Mouse (Mus musculus) embryonic facial prominence, embryonic 11.5 days (tissue): Measurements from ENCODE around the gene Mien1. TPM values are rescaled to one million over a fixed set of nuclear protein-coding genes. Genes with fewer than 3 reads are reported as not detected.

Source experiments
- ATAC-seq: fragments of 200-750 bp; cut with Nextera tagmentation; replicated peaks from 2 replicates; pipeline ENCODE4 v1.8.0; 2017; ENCODE audit warnings: low read depth; ENCODE audit not compliant: insufficient number of reproducible peaks, low FRiP score, low TSS enrichment
- DNase-seq: peaks from one replicate; pipeline ENCODE4 v3.0.0-alpha.2; 2015; ENCODE audit warnings: low spot score
- H3K27ac ChIP-seq: fragments of 300-500 bp; sonication (generic); replicated peaks from 2 replicates; pipeline ENCODE4 v1.5.1; 2014; ENCODE audit warnings: mild to moderate bottlenecking, low read depth, low read length, control low read depth
- H3K27me3 ChIP-seq: fragments of 300-500 bp; sonication (generic); 2 replicates; pipeline ENCODE4 v1.6.1; 2014; ENCODE audit warnings: mild to moderate bottlenecking, low read length, moderate library complexity, mixed read lengths; ENCODE audit not compliant: control insufficient read depth, insufficient read depth
- H3K36me3 ChIP-seq: fragments of 300-500 bp; sonication (generic); replicated peaks from 2 replicates; pipeline ENCODE4 v1.6.1; 2014; ENCODE audit warnings: low read depth, mild to moderate bottlenecking, low read length, moderate library complexity, mixed read lengths; ENCODE audit not compliant: control insufficient read depth, insufficient read depth
- H3K4me1 ChIP-seq: fragments of 300-500 bp; sonication (generic); 2 replicates; pipeline ENCODE4 v1.6.1; 2014; ENCODE audit warnings: low read length, mixed read lengths; ENCODE audit not compliant: control insufficient read depth, insufficient read depth
- H3K4me2 ChIP-seq: fragments of 300-500 bp; sonication (generic); 2 replicates; pipeline ENCODE4 v1.6.1; 2014; ENCODE audit warnings: low read depth, mild to moderate bottlenecking, control low read depth, low read length, moderate library complexity
- H3K4me3 ChIP-seq: fragments of 300-500 bp; sonication (generic); 2 replicates; pipeline ENCODE4 v1.5.1; 2014; ENCODE audit warnings: low read depth, low read length, control low read depth
- H3K9ac ChIP-seq: fragments of 300-500 bp; sonication (generic); replicated peaks from 2 replicates; pipeline ENCODE4 v1.6.1; 2014; ENCODE audit warnings: mild to moderate bottlenecking, control low read depth, low read length
- H3K9me3 ChIP-seq: fragments of 300-500 bp; sonication (generic); replicated peaks from 2 replicates; pipeline ENCODE4 v1.6.1; 2016; ENCODE audit warnings: mild to moderate bottlenecking, low read length, inconsistent platforms, mixed read lengths; ENCODE audit not compliant: control insufficient read depth
- WGBS: fragments of 180-500 bp; shearing (Covaris S2); extraction: QIAGEN DNeasy Blood & Tissue Kit; methylation state at CpG from one replicate; pipeline ENCODE4 v1.1.7; 2014; 5-methylcytosine and 5-hydroxymethylcytosine counted together
- polyA plus RNA-seq: library from polyadenylated mRNA; unstranded; fragments of >200 nt; fragmentation: Nextera tagmentation; extraction: Ambion mirVana; gene quantifications from 2 replicates; pipeline ENCODE4 v1.2.1, GENCODE M21; 2014

The Mien1 gene
- polyA plus RNA-seq, 1 experiment from 2014 or later = 89.3 TPM

DNA sequence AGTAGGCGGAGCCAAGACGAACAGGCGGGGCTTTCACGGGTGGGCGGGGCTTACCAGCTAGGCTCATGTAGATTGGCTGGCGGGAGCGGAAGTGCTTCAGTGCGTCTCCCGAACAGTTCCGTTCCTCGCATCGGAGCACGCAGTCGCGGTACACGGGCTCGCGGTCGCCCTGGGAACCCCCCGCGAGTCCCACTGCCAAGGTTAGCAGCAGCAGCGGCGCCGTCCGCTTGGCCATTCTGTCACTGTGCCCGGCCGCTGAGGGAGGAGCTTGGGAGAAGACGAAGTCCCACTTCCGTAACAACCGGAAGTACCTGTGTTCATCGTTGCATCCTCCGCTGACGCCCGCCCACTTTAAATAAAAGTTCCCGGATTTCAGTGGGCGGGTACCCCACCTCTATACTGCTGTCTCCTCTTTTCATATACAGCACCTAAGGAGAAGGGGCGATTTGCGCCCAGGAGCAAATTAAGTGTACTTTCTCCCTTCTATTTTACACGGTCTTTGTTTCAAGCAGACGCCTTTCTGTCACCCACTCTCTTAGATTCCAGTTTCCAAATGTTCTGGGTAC lies 38.5 kb downstream of the Mien1 start, which contains the start of gene Pgap3:
Gene Pgap3 (minus strand): TSS at position 330 of the 566 bp plus-strand sequence.
- WGBS = under 1% methylated on average over 40 of the region's 40 CpGs
- no peaks in the 10 kb centered on the region for H3K9me3 ChIP-seq
- peak within 1 kb of the TSS; percentile 58 for H3K4me3 ChIP-seq
- DNase-seq (peak; percentile 94), ATAC-seq (peak; percentile 77)
- peak within 1 kb of the TSS; percentile 59 for H3K4me2 ChIP-seq
- no peaks in the 10 kb centered on the region for H3K27me3 ChIP-seq
- peak within 1 kb of the TSS; percentile 90 for H3K27ac ChIP-seq
- H3K36me3 ChIP-seq = no peaks in the 10 kb centered on the region
- H3K4me1 ChIP-seq = no peaks in the 10 kb centered on the region
- peak within 1 kb of the TSS; percentile 80 for H3K9ac ChIP-seq

GRCm38 (mm10) chr11:98397946-98398345 lies 40.8 kb downstream of the Mien1 start:
- H3K27ac ChIP-seq = no peak overlapping the region
- no peaks in the 10 kb centered on the region for H3K4me1 ChIP-seq
- 90% methylated on average over 7 of the region's 7 CpGs for WGBS
- H3K36me3 ChIP-seq = no peaks in the 10 kb centered on the region
- no peak overlapping the region for H3K9ac ChIP-seq
- H3K9me3 ChIP-seq = no peaks in the 10 kb centered on the region
- H3K4me3 ChIP-seq = no peak overlapping the region
- DNase-seq (no peak), ATAC-seq (no peak)
- H3K4me2 ChIP-seq = no peak overlapping the region
- H3K27me3 ChIP-seq = no peaks in the 10 kb centered on the region

DNA sequence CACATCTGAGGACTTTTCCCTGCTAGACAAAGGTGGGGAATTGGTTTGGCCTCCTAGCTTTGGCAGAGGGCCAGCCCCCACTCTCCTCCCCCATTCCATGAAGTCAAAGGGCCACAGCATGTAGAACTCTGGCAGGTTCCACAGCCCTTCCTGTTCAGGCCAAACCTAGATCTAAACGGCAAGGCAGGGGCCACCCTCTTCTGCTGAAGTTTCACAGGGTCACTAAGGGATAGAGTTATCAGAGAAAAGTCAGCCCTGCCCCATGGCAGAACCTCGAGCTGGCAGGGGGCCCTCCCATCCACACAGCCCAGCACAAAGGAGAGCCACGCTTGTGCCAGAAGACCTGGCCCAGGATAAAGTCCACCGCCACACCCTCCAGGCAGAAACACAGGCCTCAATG lies 43.8 kb downstream of the Mien1 start:
- H3K4me3 ChIP-seq = no peak overlapping the region
- H3K27me3 ChIP-seq = peaks cover 3% of the 10 kb centered on the region
- no peak overlapping the region for H3K4me2 ChIP-seq
- no peaks in the 10 kb centered on the region for H3K36me3 ChIP-seq
- ATAC-seq (no peak), DNase-seq (no peak)
- no peaks in the 10 kb centered on the region for H3K9me3 ChIP-seq
- H3K9ac ChIP-seq = no peak overlapping the region
- no peak overlapping the region for H3K27ac ChIP-seq
- 67% methylated on average over 4 of the region's 4 CpGs for WGBS
- H3K4me1 ChIP-seq = no peaks in the 10 kb centered on the region

- Histone ChIP-seq H3K4me3 (no peak overlapping the region), H3K36me3 (no peaks in the 10 kb centered on the region), H3K9ac (no peak overlapping the region), H3K4me1 (no peaks in the 10 kb centered on the region), H3K4me2 (no peak overlapping the region), H3K27me3 (peaks cover 3% of the 10 kb centered on the region), H3K9me3 (no peaks in the 10 kb centered on the region), H3K27ac (no peak overlapping the region)
- no peak for ATAC-seq
- DNase-seq = no peak
- WGBS = 50% methylated on average over 6 of the region's 6 CpGs
Observed at GRCm38 (mm10) chr11:98394301-98394700, 44.5 kb downstream of the Mien1 start.

DNA sequence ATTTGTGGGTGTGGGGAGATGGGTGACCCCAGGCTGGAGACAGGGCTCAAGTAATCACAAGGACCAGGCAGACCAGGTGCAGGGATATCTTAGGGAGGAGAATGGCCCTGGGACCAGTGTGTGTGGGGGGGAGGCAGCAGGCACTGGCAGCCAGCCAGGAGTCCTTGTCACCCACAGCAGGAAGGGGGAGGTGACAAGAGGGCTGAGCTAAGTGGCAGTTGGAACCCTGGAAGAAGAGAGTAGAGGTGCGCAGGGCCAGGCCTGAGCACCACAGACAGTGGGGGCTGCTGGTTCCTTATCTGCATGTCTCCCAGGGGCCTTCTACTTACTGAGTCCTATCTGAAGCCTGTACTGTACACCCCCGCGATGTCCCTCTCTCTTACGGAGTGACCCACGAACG lies 45.5 kb downstream of the Mien1 start:
- WGBS = 64% methylated on average over 6 of the region's 6 CpGs
- ATAC-seq (no peak), DNase-seq (no peak)
- Histone ChIP-seq H3K9me3 (no peaks in the 10 kb centered on the region), H3K27ac (no peak overlapping the region), H3K36me3 (no peaks in the 10 kb centered on the region), H3K9ac (no peak overlapping the region), H3K4me2 (no peak overlapping the region), H3K4me3 (no peak overlapping the region), H3K27me3 (peaks cover 5% of the 10 kb centered on the region), H3K4me1 (no peaks in the 10 kb centered on the region)

- Histone ChIP-seq H3K9ac (no peak overlapping the region; the same call in 1 of the 2 replicates), H3K4me3 (no peak overlapping the region), H3K4me2 (no peak overlapping the region), H3K27me3 (peaks cover 12% of the 10 kb centered on the region), H3K4me1 (no peaks in the 10 kb centered on the region), H3K36me3 (no peaks in the 10 kb centered on the region), H3K27ac (no peak overlapping the region), H3K9me3 (no peaks in the 10 kb centered on the region)
- no peak for ATAC-seq
- DNase-seq = no peak
- WGBS = 35% methylated on average over 3 of the region's 4 CpGs
Observed at GRCm38 (mm10) chr11:98392645-98393044, 46.1 kb downstream of the Mien1 start.

DNA sequence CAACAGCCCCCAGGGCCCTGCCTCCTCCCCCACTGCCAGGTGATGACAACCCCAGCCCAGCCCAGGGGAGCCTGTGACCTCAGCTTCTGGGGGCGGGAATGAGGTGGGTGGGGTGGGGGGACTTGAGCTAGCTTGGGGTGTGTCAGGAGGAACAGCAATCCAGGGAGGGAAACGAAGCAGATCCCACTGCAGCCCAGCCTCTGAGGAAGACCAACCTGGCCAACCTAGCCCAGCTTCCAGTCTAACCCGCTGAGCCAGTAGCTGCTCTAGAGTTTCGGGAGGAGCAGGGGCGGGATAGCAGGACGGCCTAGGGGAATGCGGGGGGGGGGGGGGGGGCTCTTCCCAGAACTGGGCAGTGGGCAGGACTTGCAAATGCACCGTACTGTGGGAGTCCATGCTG lies 46.8 kb downstream of the Mien1 start:
- no peaks in the 10 kb centered on the region for H3K36me3 ChIP-seq
- H3K4me3 ChIP-seq = no peak overlapping the region
- DNase-seq (no peak), ATAC-seq (no peak)
- H3K9ac ChIP-seq = no peak overlapping the region
- 11% methylated on average over 7 of the region's 8 CpGs for WGBS
- H3K27me3 ChIP-seq = peaks cover 18% of the 10 kb centered on the region
- H3K4me2 ChIP-seq = no peak overlapping the region
- H3K4me1 ChIP-seq = no peaks in the 10 kb centered on the region
- no peak overlapping the region for H3K27ac ChIP-seq
- H3K9me3 ChIP-seq = no peaks in the 10 kb centered on the region

DNA sequence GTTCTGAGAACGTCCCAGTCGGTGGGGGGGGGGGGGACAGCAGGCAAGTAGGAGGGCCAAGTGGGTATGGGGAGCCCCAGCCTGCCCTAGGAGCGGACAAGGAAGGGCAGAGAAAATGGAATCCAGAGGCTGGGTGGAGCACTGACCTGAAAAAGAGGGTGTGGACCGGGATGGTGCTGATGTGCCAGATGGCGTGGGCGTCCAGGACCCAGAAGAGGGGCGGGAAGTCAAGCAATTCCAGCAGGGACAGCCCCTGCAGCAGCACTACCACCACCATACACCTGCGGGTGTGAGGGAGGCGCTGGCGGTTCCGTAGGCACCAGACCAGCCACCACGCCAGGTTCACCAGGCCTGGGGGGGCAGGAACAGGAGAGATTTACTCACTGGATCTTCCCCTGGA lies 48.6 kb downstream of the Mien1 start:
- Histone ChIP-seq H3K4me1 (no peaks in the 10 kb centered on the region; the same call in 1 of the 2 replicates), H3K9ac (no peak overlapping the region), H3K27me3 (peaks cover 31% of the 10 kb centered on the region), H3K4me3 (no peak overlapping the region), H3K9me3 (no peaks in the 10 kb centered on the region), H3K4me2 (no peak overlapping the region), H3K27ac (no peak overlapping the region), H3K36me3 (no peaks in the 10 kb centered on the region)
- 74% methylated on average over 12 of the region's 12 CpGs for WGBS
- DNase-seq (no peak), ATAC-seq (no peak)
